Mouse (Mus musculus) macrophage (primary cell): ENCODE measurements around the gene Zfp618. TPM values are rescaled to one million over a fixed set of nuclear protein-coding genes. Genes with fewer than 3 reads are reported as not detected.
A peak's percentile ranks its signal among the peaks of the same experiment; 100 is the strongest.

ENCODE experiments used
- H3K27ac ChIP-seq: fragments of 350-480 bp; formaldehyde crosslinking; 2 replicates; pipeline ENCODE4 v1.9.0; 2021
- H3K36me3 ChIP-seq: fragments of 350-480 bp; formaldehyde crosslinking; 2 replicates; pipeline ENCODE4 v1.9.0; 2021; ENCODE audit errors: inconsistent target
- H3K4me3 ChIP-seq: fragments of 350-480 bp; formaldehyde crosslinking; 2 replicates; pipeline ENCODE4 v1.9.0; 2021; ENCODE audit errors: inconsistent target
- H3K79me2 ChIP-seq: fragments of 350-480 bp; formaldehyde crosslinking; 2 replicates; pipeline ENCODE4 v1.9.0; 2021; ENCODE audit errors: inconsistent target
- WGBS: methylation state at CpG from one replicate; pipeline ENCODE4 v1.1.7; 2026; ENCODE audit warnings: inconsistent platforms; ENCODE audit not compliant: missing documents; 5-methylcytosine and 5-hydroxymethylcytosine counted together
- polyA plus RNA-seq: library from polyadenylated mRNA; stranded (reverse); fragments of 250-400 nt; gene quantifications from 3 replicates; pipeline ENCODE4 v1.2.4, GENCODE M21; 2018; ENCODE audit warnings: inconsistent platforms

Zfp618 gene
- polyA plus RNA-seq, 1 experiment from 2014 or later, result not detected

DNA sequence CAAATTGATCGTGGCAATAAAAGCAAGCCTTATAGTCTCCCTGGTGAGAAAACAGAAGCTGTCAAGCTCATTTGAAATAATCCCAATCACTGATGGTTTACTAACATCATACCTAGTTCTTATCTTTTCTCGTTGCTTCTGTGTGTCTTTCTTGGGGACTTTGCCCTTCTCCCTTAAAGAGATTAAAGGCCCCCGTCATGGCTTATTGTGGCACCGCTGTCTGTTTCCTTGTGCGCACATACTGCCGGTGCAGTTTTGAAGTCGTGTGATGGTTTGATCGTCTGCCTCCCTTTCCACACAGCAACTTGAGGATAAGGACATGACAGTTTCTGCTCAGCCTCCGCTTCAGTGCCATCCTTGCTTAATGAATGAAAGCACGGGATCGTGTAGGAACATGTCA, 135.1 kb downstream of the Zfp618 start:
- H3K27ac ChIP-seq, result no peak overlapping the region
- no peak overlapping the region for H3K4me3 ChIP-seq
- H3K79me2 ChIP-seq, result no peaks in the 10 kb centered on the region
- WGBS, result 95% methylated on average over 11 of the region's 11 CpGs
- H3K36me3 ChIP-seq, result no peaks in the 10 kb centered on the region

DNA sequence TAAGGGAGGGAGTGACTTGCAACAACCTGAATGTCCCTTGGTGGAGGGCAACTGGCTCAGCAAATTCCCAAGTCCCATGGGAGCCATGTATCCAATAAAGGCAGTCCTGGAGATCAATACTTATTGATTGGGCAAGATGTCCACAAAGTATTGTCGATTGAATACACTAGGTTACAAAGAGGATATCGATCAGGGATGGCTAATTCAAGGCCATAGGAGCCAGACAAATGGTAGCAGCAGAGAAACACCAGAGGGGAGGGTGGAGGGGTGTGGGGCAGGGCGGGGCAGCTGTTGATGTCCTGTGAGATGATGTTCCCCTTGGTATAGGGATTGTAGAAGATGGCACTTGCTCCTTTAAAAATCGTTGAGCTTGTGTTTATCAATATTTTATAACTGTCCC, 136.7 kb downstream of the Zfp618 start:
- WGBS, result 90% methylated on average over 4 of the region's 4 CpGs
- Histone ChIP-seq H3K36me3 (no peaks in the 10 kb centered on the region), H3K27ac (no peak overlapping the region), H3K4me3 (no peak overlapping the region), H3K79me2 (no peaks in the 10 kb centered on the region)

DNA sequence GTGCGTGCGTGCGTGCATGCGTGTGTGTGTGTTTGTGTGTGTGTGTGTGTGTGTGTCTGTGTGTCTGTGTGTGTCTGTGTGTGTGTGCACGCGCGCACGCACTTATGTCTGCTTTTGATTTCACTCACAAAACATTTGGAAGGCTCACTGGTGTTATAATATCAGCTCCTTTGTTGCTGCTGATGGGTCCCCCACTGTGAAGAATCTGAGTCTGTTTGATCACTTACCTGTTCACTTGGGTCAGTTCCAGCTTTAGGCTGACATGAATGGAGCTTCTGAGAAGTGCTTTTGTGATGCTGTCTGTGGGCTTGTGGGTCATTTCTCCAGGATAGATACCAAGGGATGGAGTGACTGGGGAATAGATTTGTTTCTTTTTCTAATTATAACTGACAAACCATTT, 140.3 kb downstream of the Zfp618 start:
- H3K79me2 ChIP-seq, result no peaks in the 10 kb centered on the region
- no peaks in the 10 kb centered on the region for H3K36me3 ChIP-seq
- no peak overlapping the region for H3K4me3 ChIP-seq
- no peak overlapping the region for H3K27ac ChIP-seq
- 98% methylated on average over 8 of the region's 8 CpGs for WGBS

DNA sequence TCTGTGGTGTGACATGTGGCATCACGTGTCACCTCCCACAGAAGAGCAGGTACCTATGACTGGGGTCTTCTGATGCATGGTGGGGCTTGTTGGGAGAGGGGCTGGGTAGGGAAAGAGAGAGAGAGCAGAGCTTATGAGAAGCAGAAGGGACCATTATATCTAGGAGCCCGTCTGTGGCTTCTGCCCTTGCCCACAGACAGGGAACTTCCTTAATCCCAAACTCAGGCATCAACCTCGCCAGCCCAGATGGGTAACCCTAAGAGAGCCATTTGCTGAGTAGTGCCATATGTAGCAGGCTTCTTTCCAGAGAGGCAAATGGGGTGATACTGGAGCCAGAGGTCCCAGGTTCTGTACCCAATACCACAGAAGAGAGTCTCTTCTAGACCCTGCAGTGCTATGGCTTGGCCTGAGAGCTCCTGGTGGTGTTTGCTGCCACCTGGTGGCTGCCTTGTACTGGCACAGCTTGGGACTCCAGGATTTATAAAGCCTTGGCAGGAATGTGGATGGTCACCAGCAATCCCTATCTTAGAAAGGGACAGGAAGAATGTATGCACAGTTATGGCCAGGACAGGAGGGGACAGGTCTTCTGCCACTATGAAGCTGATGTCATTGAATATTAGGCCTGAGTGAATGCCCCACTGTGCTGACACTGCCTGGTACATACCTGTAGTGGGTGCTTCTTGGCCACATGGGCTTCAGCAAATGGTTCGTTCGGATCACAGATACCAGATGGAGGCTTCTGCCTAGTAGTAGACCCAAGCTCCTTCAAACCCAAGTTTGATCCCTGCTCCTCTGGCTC, 153.5 kb downstream of the Zfp618 start:
- H3K4me3 ChIP-seq, result no peak overlapping the region
- no peaks in the 10 kb centered on the region for H3K79me2 ChIP-seq
- H3K27ac ChIP-seq, result no peak overlapping the region
- no peaks in the 10 kb centered on the region for H3K36me3 ChIP-seq
- WGBS, result 63% methylated on average over 5 of the region's 5 CpGs

DNA sequence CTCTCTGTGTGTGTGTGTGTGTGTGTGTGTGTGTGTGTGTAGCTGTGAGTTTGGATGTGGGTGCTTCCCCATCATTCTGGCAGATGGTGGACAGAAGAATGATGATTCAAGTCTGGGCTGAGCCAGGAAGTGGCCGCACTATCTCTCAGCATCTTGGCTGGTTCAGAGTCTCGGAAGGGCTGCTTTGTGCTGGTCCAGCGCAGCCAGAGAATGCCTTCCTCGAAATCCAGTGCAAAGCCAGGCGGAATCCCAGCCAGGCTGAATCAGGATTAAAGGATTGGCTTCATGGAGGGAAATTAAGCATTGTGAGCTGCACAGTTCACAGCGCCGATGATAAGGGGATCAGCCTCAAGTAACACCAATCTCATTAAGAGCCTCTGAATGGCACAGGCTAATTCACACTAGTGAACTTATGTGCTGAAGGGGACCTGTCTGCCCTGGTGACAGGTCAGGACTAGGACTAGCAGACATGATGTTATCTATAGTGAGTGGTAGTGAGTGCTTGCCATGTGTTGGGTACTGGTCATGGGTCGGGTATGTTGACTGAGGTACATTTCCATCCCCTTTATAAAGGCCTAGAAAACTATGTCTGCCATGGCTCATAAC, 159.6 kb downstream of the Zfp618 start:
- no peaks in the 10 kb centered on the region for H3K36me3 ChIP-seq
- 91% methylated on average over 8 of the region's 8 CpGs for WGBS
- no peaks in the 10 kb centered on the region for H3K79me2 ChIP-seq
- no peak overlapping the region for H3K4me3 ChIP-seq
- no peak overlapping the region for H3K27ac ChIP-seq

DNA sequence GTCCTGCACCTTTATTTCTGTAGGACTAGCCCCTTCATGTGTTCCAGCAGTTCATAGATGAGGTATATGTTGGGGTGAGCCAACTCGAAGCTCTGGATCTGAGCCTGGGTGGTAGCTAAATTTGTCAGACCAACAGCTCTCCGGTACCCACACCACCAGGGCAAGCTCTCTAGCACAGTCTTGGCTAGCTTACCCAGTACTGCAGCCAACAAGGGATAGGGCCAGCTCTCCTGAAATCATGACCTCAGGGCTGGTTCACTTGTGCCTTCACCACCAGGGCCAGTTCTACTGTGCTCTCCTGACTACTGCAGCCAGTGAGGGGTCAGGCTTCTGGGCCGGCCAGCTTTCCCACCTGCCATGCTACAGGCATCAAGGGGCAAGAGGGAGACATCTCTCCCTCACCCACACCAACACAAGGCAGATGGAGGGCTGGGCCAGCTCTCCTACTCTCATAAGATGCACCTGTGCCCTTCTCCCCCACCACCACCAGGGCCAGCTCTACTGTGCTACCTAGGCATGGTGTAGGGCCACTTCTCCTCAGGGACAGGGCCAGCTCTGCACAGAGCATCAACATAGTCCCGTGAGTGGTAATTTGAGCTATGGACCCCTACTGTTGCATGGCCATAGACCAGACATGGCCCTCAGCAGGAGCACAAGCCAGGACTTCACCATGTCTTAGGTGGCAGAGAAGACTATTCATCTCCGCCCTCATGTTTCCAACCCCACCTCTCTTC, 164.7 kb downstream of the Zfp618 start:
- Histone ChIP-seq H3K4me3 (no peak overlapping the region), H3K36me3 (no peaks in the 10 kb centered on the region), H3K27ac (no peak overlapping the region), H3K79me2 (no peaks in the 10 kb centered on the region)
- 95% methylated on average over 5 of the region's 5 CpGs for WGBS

DNA sequence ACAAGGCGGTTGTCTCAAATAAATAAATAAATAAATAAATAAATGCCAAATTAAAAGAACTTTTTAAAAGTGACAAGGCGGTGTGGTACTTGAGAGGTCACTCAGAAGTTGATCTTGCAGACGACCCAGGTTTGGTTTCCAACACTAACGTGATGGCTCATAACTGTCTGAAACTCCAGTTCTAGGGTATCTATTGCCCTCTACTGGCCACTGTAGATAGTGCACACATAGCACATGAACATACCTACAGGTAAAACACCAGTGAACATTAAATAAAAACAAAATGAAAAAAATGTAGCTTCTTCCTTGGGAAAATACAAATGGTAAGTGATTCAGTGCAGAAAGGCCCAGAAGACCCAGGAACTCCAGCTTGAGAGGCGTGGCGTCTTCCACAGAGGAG, 181.9 kb downstream of the Zfp618 start:
- WGBS, result 98% methylated on average over 6 of the region's 6 CpGs
- no peaks in the 10 kb centered on the region for H3K36me3 ChIP-seq
- H3K27ac ChIP-seq, result no peak overlapping the region
- no peak overlapping the region for H3K4me3 ChIP-seq
- H3K79me2 ChIP-seq, result no peaks in the 10 kb centered on the region

DNA sequence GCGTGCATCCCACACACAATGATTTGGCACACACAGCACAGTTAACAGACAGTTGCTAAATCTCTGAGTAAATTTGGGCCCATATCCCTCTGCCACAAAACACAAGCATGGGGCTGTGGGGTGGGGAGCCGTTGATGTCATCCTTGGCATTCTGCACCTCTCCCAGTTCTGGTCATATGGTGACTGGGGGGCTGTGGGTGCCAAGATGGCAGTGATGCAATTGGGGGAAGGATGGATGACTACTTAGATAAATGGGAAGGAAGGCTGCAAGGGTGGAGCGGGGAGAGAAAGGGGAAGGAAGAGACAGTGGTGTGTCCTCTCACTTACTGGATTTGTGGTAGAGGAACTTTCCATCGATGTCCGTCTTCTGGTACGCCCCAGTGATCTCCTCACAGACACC, 185.8 kb downstream of the Zfp618 start:
- H3K4me3 ChIP-seq, result no peak overlapping the region
- no peaks in the 10 kb centered on the region for H3K36me3 ChIP-seq
- 10% methylated on average over 6 of the region's 6 CpGs for whole genome bisulfite sequencing
- peak overlapping the region; percentile 42 for H3K27ac ChIP-seq
- H3K79me2 ChIP-seq, result no peaks in the 10 kb centered on the region

DNA sequence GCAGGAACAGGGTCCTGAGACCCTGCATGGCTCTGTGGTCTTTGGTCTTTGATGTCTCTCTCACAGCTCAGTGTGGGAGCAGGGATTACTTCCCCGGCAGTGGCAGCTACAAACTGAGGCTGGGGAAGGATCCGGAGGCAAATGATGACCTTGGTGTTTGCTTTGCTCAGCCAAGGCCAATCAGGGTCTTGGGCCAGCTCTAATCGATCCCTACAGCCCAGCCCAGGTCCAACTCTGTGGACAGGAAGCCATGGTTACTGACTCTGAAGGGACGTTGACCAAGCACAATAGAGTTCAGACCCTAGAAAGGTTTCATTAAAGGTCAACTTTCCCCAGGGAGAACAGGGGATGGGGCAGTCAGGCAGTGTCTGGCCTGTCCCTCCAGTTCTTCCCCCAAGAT, 188.7 kb downstream of the Zfp618 start:
- Histone ChIP-seq H3K79me2 (no peaks in the 10 kb centered on the region), H3K36me3 (no peaks in the 10 kb centered on the region), H3K27ac (no peak overlapping the region), H3K4me3 (no peak overlapping the region)
- 87% methylated on average over 4 of the region's 4 CpGs for WGBS

DNA sequence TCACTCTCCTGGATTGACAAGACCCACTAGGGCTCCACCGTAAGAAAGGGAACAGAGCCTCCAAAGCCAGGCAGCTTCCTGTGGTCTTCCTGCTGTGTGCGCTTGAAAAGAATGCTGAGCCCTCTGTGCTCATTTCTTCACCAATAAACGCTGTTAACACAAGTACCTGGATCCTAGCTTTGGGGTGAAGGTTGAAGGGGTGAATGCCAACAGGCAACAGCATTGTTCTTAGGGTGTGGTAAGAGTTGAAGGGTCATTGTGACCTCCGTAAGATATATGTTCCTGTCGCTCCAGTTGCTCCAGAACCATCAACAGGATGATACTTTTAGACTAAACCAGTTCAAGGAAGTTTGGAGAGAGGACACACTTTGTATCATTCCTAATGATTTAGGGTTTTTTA, 189.3 kb downstream of the Zfp618 start, which contains the start of gene Ambp:
Ambp (minus strand) TSS at position 101 of the 400 bp plus-strand sequence.
- no peaks in the 10 kb centered on the region for H3K36me3 ChIP-seq
- no peak within 1 kb of the TSS for H3K27ac ChIP-seq
- WGBS, result 78% methylated on average over 5 of the region's 5 CpGs
- no peak within 1 kb of the TSS for H3K4me3 ChIP-seq
- H3K79me2 ChIP-seq, result no peaks in the 10 kb centered on the region

DNA sequence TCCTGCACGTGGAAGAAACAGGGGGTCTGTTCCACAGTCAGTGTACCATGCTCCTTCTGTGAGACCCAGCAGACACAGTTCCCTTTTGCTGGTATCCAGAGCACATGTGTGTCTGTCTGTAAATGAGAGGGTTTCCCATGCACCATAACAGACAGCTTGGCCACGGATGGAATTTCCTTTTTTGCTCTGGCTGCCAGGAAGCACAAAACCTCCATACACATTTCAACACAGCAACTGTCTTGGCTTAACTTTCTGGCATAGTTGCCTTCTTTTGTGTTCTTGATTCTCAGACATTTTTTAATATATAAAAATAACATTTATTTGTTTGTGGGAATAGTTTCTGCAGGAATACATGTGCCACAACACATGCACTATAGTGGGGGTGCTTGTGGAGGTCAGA, 190.2 kb downstream of the Zfp618 start:
- H3K4me3 ChIP-seq, result no peak overlapping the region
- no peak overlapping the region for H3K27ac ChIP-seq
- no peaks in the 10 kb centered on the region for H3K36me3 ChIP-seq
- 7% methylated on average over 2 of the region's 2 CpGs for WGBS
- no peaks in the 10 kb centered on the region for H3K79me2 ChIP-seq

DNA sequence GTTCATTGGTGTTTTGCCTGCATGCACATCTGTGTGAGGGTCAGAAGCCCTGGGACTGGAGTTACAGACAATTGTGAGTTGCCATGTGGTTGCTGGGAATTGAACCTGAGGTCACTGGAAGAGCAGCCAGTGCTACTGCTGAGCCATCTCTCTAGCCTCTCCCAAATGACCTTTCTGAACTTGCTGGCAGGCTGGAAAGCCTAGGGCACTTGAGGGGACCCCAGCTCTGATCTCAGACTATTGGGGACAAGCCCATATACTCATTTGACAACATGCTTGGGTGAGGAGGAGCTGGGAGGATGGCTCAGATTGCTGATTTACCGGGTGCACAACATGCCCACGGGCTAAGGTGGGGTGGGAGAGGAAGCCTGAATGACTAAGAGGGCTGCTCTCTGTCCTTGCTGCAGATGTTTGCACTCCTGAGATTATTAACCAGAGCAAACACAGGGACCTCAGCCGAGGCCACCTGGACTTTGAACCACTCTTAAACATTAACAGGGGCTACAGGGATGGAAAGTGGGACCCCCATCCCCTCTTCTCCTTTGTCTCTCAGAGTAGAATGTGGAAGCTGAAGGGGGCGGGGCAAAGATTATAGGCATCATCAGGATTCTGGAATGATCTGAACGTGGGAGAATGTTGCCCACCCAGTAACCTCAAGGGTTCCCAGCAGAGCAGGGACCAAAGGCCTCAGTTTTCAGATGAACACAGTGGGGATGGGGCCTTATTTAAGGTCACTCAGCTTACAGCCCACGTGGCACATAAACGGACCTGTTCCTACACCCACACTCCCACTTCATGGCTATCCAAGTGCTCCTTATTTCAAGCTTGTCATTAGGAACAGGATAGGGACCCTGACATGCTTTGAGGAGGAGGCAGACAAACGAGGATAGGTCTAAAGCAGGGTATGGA, 191.6 kb downstream of the Zfp618 start:
- Histone ChIP-seq H3K79me2 (no peaks in the 10 kb centered on the region), H3K36me3 (no peaks in the 10 kb centered on the region), H3K27ac (no peak overlapping the region), H3K4me3 (no peak overlapping the region)
- WGBS, result 80% methylated on average over 8 of the region's 8 CpGs

DNA sequence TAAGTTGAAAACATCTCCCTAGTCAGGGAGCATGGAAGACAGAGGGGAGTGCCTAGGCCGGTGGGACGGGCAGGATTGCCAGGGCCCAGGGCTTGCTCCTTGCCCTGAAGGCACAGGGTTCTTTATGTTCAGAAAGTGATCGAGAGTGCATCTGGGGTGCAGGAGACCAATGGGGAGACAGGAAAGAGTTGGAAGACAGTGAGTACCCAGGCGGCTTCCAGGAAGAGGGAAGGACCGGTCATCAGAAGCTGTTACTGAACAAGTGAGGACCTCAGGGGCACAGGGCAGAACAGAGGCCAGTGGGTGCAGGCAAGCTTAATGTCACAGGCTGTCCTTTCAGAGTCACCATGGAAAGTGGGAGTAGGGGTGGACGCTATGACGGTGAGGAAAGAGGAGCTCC, 192.8 kb downstream of the Zfp618 start:
- no peak overlapping the region for H3K4me3 ChIP-seq
- WGBS, result 99% methylated on average over 7 of the region's 7 CpGs
- H3K79me2 ChIP-seq, result no peaks in the 10 kb centered on the region
- H3K36me3 ChIP-seq, result no peaks in the 10 kb centered on the region
- no peak overlapping the region for H3K27ac ChIP-seq

DNA sequence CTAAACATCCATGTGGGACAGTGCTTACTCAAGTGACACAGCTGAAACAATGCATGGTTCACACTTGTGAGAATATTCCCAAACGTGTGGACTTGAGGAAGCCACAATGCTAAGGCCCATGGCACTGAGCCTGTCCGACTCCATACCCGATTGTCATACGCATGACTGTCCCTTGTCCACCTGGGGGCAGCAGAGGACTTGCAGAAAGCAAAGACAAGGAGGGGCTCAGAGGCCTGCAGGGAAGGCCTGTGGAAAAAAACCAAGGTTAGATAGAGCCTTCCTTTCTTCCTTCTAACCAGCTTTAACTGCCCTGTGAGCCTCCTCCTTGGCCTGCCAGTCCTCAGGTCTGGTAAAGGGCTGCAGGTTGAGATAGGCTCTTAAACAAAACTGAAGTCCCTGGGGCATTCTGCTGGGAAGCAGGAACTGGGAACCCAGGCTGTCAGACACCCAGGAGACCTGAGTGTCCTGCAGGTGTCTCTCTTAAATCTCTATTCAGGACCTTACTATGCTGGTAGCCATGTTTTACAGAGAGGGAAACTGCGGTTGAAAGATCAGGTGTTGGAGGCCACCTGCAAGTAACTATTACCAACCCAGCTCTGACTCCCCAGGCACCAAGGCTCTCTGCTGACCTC, 193.7 kb downstream of the Zfp618 start:
- WGBS, result 29% methylated on average over 5 of the region's 5 CpGs
- H3K79me2 ChIP-seq, result no peaks in the 10 kb centered on the region
- no peaks in the 10 kb centered on the region for H3K36me3 ChIP-seq
- no peak overlapping the region for H3K27ac ChIP-seq
- no peak overlapping the region for H3K4me3 ChIP-seq
